Mouse (Mus musculus) stomach, adult 2 months (tissue): ENCODE data around the gene Vmn1r209. TPM values are rescaled to one million over a fixed set of nuclear protein-coding genes. Genes with fewer than 3 reads are reported as not detected.

ENCODE experiments used
- polyA plus RNA-seq: library from polyadenylated mRNA; depleted of rRNA; stranded (reverse); fragments of >200 nt; gene quantifications from 2 replicates; pipeline ENCODE4 v1.2.3, GENCODE M21; 2012; rRNA removed

Vmn1r209 gene
- not detected in 2 replicates for polyA plus RNA-seq

GRCm38 (mm10) chr13:22809582-22809981, at the start of gene Vmn1r209:
TSS of gene Vmn1r209 (minus strand) at chr13:22809682.

GRCm38 (mm10) chr13:22857461-22857860, 48.0 kb upstream of the Vmn1r209 start, which contains the start of gene Vmn1r211:
TSS of gene Vmn1r211 (minus strand) at chr13:22857561.

DNA sequence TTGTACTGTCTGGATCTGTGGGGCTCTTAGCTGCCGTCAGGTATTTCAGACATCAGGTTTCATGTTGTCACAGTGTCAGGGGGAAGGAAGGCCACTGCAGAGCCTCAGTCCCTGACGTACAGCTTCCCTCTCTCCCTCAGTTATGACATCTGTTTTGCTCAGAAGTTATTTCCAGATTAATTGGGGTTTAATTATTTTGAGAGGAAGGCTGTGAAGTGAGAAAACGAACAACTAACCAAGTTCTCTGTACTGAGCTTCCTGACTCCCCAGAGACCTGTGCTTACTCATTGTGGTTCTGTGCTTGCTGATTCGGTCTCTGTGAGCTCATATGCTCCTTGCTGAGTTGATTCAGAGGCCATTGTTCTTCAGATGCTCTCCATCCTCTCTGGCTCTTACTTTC, 21.8 kb upstream of the Vmn1r209 start, which contains the start of gene Vmn1r210:
TSS of gene Vmn1r210 (minus strand) at position 101 of the 400 bp plus-strand sequence.

GRCm38 (mm10) chr13:22777300-22777699, 32.2 kb downstream of the Vmn1r209 start, which contains the start of gene Vmn1r208:
TSS of gene Vmn1r208 (minus strand) at chr13:22777400.

Other genes with a start within 250 kb of the Vmn1r209 start
- gene Vmn1r205, start 216.7 kb downstream of the Vmn1r209 start, polyA plus RNA-seq: not detected in 2 replicates
- not detected in 2 replicates for gene Vmn1r206, start 185.4 kb downstream of the Vmn1r209 start, polyA plus RNA-seq
- gene Vmn1r207-ps, start 80.1 kb downstream of the Vmn1r209 start, polyA plus RNA-seq: not detected in 2 replicates
- not detected in 2 replicates for gene Vmn1r208, start 32.3 kb downstream of the Vmn1r209 start, polyA plus RNA-seq
- gene Vmn1r210, start 21.7 kb upstream of the Vmn1r209 start, polyA plus RNA-seq: not detected in 2 replicates
- not detected in 2 replicates for gene Vmn1r211, start 47.9 kb upstream of the Vmn1r209 start, polyA plus RNA-seq
- gene Vmn1r212, start 74.5 kb upstream of the Vmn1r209 start, polyA plus RNA-seq: not detected in 2 replicates
- gene Vmn1r213, start 198.0 kb upstream of the Vmn1r209 start, polyA plus RNA-seq: not detected in 2 replicates
- gene Vmn1r214, start 220.7 kb upstream of the Vmn1r209 start, polyA plus RNA-seq: not detected in 2 replicates